Mouse (Mus musculus) intestine, postnatal 0 days (tissue): ENCODE measurements at regions not wholly inside any gene's neighbourhood (a gene's known extent, or its start where the extent isn't known, plus 50 kb on each side); places are given as distances from the start of the nearest gene placed in this dataset.

Experiments
- ATAC-seq: fragments of 200-750 bp; cut with Nextera tagmentation; 2 replicates; pipeline ENCODE4 v1.8.0; 2017; ENCODE audit warnings: mild to moderate bottlenecking, moderate TSS enrichment, moderate library complexity
- H3K27ac ChIP-seq: fragments of 300-500 bp; sonication (generic); 2 replicates; pipeline ENCODE4 v1.5.1; 2014; ENCODE audit warnings: mild to moderate bottlenecking, low read depth, low read length, moderate library complexity
- H3K27me3 ChIP-seq: fragments of 300-500 bp; sonication (generic); replicated peaks from 2 replicates; pipeline ENCODE4 v1.6.1; 2014; ENCODE audit warnings: low read length, mixed read lengths; ENCODE audit not compliant: control insufficient read depth, insufficient read depth
- H3K36me3 ChIP-seq: fragments of 300-500 bp; sonication (generic); 2 replicates; pipeline ENCODE4 v1.6.1; 2014; ENCODE audit warnings: mild to moderate bottlenecking, moderate library complexity; ENCODE audit not compliant: control insufficient read depth, insufficient read depth
- H3K4me1 ChIP-seq: fragments of 300-500 bp; sonication (generic); replicated peaks from 2 replicates; pipeline ENCODE4 v1.6.1; 2014; ENCODE audit warnings: antibody characterized with exemption, low read length, mixed read lengths; ENCODE audit not compliant: control insufficient read depth, insufficient read depth
- H3K4me2 ChIP-seq: fragments of 300-500 bp; sonication (generic); replicated peaks from 2 replicates; pipeline ENCODE4 v1.6.1; 2014; ENCODE audit warnings: low read depth, mild to moderate bottlenecking, moderate library complexity
- H3K4me3 ChIP-seq: fragments of 300-500 bp; sonication (generic); 2 replicates; pipeline ENCODE4 v1.5.1; 2014; ENCODE audit warnings: low read depth, low read length
- H3K9ac ChIP-seq: fragments of 300-500 bp; sonication (generic); 2 replicates; pipeline ENCODE4 v1.6.1; 2014; ENCODE audit warnings: mild to moderate bottlenecking, low read depth, low read length
- H3K9me3 ChIP-seq: fragments of 300-500 bp; sonication (generic); 2 replicates; pipeline ENCODE4 v1.6.1; 2016; ENCODE audit warnings: mixed run types; ENCODE audit not compliant: control insufficient read depth
- CTCF ChIP-seq: sonication (generic); IDR thresholded peaks from 2 replicates; pipeline ENCODE4 v1.5.1; 2016; ENCODE audit warnings: low read depth, mild to moderate bottlenecking, control low read depth, antibody characterized with exemption, moderate library complexity
- WGBS: fragments of 180-500 bp; shearing (Covaris S2); extraction: QIAGEN DNeasy Blood & Tissue Kit; methylation state at CpG from one replicate; pipeline ENCODE4 v1.1.7; 2014; 5-methylcytosine and 5-hydroxymethylcytosine counted together

DNA sequence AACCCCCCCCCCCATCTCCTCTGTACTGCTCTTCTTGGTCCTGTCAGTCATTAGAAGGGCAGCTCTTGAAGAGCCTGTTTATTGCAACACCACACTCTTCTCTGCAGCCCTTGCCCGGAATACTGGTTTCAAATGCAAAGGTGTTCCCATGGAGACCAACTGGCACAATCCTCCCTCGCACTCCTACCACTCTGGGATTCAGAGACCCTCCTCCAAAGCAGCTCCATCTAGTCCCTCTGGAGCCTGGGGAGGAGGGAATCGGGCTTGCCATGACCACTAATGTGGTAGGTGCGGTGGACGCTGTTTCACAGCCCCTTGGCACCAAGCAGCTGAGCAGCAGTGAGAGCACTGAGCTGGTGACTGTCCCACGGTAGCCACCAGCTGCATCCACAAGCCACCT lies 83.1 kb downstream of the Stk35 start:
- TF ChIP-seq CTCF = no peak
- 49% methylated on average over 6 of the region's 6 CpGs for WGBS
- Histone ChIP-seq H3K4me3 (no peak overlapping the region), H3K27ac (no peak overlapping the region), H3K4me2 (no peak overlapping the region), H3K9me3 (no peaks in the 10 kb centered on the region), H3K27me3 (no peaks in the 10 kb centered on the region), H3K36me3 (no peaks in the 10 kb centered on the region), H3K4me1 (no peaks in the 10 kb centered on the region), H3K9ac (no peak overlapping the region)
- no peak for ATAC-seq

DNA sequence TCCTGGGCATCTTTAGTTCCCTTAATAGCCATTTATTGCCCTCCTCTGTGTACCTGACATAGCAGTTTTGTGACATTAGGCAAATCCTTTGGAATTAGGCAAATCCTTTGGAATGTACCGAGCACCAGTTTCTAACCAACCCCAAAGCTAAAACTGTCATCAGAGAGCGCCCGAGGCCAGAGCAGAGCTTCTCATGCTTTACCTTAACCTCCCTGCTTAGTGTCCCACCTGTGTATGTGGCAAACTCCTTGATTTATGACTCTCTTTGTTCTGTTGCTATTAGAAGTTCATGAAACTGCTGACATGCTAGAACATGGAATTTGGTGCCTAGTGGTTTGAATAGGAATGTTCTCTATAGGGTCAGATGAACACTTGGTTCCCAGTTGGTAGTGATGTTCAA lies 84.0 kb downstream of the Stk35 start:
- H3K9me3 ChIP-seq = no peaks in the 10 kb centered on the region
- H3K4me3 ChIP-seq = no peak overlapping the region
- no peak overlapping the region for H3K27ac ChIP-seq
- WGBS = 56% methylated on average over 3 of the region's 3 CpGs
- no peak for TF ChIP-seq CTCF
- H3K4me2 ChIP-seq = no peak overlapping the region
- no peaks in the 10 kb centered on the region for H3K27me3 ChIP-seq
- no peak for ATAC-seq
- no peaks in the 10 kb centered on the region for H3K36me3 ChIP-seq
- no peak overlapping the region for H3K9ac ChIP-seq
- H3K4me1 ChIP-seq = no peaks in the 10 kb centered on the region

DNA sequence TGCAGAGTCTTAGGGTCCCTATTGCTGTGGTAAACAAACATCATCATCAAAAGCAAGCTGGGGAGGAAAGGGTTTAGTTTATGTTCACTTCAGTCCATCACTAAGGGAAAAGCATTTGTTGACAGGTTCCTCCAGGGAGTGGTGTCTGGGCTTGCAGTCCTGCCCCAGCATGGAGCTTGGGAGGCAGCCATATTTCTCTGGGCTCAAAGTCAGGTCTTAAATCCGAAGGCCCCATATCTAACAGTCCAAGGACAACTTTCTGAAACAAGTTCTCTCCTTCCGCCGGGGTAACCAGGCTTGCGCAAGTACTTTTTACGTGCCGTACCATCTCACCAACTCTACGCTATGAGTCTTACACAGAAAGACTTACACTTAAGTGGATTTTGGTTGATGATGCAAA lies 85.2 kb downstream of the Stk35 start:
- no peak overlapping the region for H3K27ac ChIP-seq
- TF ChIP-seq CTCF = no peak
- 85% methylated on average over 7 of the region's 7 CpGs for WGBS
- 0 out of 2 replicates have a peak, but pooled peaks cover 3% of the 10 kb centered on the region for H3K9me3 ChIP-seq
- no peaks in the 10 kb centered on the region for H3K36me3 ChIP-seq
- ATAC-seq = no peak
- H3K4me3 ChIP-seq = no peak overlapping the region
- no peaks in the 10 kb centered on the region for H3K27me3 ChIP-seq
- no peak overlapping the region for H3K4me2 ChIP-seq
- H3K9ac ChIP-seq = no peak overlapping the region
- H3K4me1 ChIP-seq = no peaks in the 10 kb centered on the region

DNA sequence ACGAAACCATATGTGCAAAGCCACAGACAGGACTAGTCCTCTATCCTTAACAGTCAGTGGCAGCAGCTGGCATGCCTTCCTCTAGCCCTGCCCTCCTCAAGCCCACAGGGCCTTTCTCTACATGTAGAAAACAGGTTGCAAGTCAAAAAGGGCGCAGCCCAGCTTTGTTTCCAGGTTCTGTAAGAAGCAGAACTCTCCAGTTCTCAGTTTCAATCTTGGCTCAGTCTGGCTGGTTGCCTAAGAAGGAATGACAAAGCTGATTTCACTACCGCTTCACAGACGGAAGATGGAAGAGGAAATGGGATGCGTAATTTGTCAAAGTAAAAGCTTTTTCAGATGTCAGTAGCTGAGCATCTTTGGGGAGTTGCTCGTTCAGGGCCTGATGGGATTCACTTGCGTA lies 92.9 kb downstream of the Stk35 start:
- ATAC-seq = no peak
- Histone ChIP-seq H3K27ac (no peak overlapping the region), H3K4me2 (no peak overlapping the region), H3K9me3 (0 out of 2 replicates have a peak, but pooled peaks cover 3% of the 10 kb centered on the region), H3K36me3 (no peaks in the 10 kb centered on the region), H3K4me1 (no peaks in the 10 kb centered on the region), H3K27me3 (no peaks in the 10 kb centered on the region), H3K4me3 (no peak overlapping the region), H3K9ac (no peak overlapping the region)
- WGBS = 67% methylated on average over 7 of the region's 7 CpGs
- TF ChIP-seq CTCF = no peak

DNA sequence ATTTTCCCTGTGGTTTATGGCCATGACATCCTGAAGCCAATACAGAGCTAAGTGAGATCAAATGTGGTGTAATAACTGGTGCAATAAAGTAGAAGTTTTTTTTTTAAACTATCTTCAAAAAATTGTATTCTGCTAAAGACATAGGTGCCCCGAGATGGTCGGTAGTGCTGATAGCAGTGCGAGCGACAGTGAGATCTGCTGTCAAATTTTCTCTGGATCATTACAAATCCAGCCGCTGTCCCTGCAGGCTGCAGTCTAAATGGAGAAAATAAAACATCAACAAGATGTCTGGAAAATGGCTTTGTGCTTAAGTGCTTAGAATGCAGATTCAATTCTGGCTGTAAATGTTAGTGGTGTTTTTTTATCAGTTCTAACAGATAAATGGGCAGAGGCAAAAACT lies 93.5 kb downstream of the Stk35 start:
- no peak for TF ChIP-seq CTCF
- WGBS = 88% methylated on average over 5 of the region's 5 CpGs
- Histone ChIP-seq H3K9me3 (0 out of 2 replicates have a peak, but pooled peaks cover 3% of the 10 kb centered on the region), H3K27me3 (no peaks in the 10 kb centered on the region), H3K27ac (no peak overlapping the region), H3K4me1 (no peaks in the 10 kb centered on the region), H3K36me3 (no peaks in the 10 kb centered on the region), H3K4me2 (no peak overlapping the region), H3K4me3 (no peak overlapping the region), H3K9ac (no peak overlapping the region)
- ATAC-seq = no peak

DNA sequence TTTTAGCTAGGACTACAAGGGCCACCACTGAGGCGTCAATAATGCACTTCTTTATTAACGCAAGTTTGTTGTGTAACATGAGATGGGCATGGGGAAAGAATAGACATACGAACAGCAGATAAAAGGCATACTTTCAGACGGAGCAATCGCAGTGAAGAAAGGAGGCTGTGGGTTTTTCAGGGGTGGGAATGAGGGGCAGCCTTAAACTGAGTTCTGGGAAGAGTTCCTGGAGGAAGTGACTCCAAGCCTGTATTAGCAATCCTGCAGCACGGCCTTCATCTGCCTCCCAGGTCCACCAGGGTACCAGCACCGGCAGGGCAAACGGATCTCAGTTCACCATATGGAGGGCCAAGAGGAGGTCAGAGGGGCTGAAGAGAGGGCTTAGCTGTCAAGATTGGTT lies 94.6 kb downstream of the Stk35 start:
- Histone ChIP-seq H3K9me3 (0 out of 2 replicates have a peak, but pooled peaks cover 3% of the 10 kb centered on the region), H3K27ac (no peak overlapping the region), H3K4me1 (no peaks in the 10 kb centered on the region), H3K4me2 (no peak overlapping the region), H3K36me3 (no peaks in the 10 kb centered on the region), H3K27me3 (no peaks in the 10 kb centered on the region), H3K9ac (no peak overlapping the region), H3K4me3 (no peak overlapping the region)
- WGBS = 78% methylated on average over 8 of the region's 8 CpGs
- TF ChIP-seq CTCF = no peak
- no peak for ATAC-seq

DNA sequence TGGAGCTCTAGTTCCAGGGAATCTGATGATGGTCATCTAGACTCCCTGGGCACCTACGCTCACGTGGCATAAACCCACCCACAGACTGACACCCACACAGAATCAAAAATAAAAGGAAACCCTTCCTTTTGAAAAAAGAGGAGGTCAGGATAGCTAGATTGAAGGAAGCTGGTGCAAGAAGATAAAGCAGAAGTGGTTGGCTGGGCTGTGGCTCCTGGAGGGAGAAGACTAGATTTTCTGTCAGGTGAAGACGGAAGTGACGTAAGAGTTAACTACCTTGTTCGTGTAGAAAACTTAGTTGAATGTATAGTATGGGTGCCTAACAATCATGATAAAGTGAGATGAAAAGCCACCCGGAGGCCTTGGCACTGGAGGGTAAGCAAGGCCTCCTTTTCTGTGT lies 95.1 kb downstream of the Stk35 start:
- Histone ChIP-seq H3K4me2 (no peak overlapping the region), H3K4me1 (no peaks in the 10 kb centered on the region), H3K36me3 (no peaks in the 10 kb centered on the region), H3K27ac (no peak overlapping the region), H3K9me3 (0 out of 2 replicates have a peak, but pooled peaks cover under 1% of the 10 kb centered on the region), H3K27me3 (no peaks in the 10 kb centered on the region), H3K4me3 (no peak overlapping the region), H3K9ac (no peak overlapping the region)
- 74% methylated on average over 6 of the region's 6 CpGs for WGBS
- no peak for TF ChIP-seq CTCF
- no peak for ATAC-seq
